In the genomic region with DNA sequence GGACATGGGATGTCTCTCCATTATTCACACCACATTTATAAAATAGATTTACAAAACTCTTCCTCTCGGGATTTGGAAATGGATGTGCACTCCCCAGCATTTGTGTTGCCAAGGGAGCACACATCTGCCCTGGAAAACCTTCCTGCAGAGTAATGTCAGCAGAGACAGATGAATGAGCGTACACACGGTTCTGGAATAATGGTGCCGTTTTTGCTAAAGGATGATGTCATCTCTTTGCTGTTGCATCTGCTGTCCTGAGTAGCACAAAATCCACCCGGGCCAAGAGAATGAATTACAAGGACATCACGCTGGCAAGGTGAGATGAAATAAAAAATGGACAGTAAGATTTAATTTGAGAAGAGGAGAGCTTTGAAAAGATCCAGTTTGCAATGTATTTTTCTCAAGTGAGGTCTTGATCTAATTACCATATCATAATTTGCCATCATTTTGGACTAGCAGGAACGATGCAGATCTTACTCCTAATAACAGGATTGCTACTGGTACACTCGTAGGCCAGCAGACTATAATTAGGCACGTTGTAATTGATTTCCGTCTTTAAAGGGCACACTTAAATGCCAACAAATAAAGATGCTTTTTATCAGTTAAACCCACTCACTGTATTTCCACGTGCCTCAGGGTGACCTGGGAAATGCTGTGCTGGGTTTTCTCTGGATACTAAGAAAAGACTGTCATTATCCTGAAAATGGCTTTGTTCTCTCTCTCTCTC, we compare ENCODE assay signal across 15 mouse cellular contexts. TPM values are rescaled to one million over a fixed set of nuclear protein-coding genes. Genes with fewer than 3 reads are reported as not detected.
DNase-seq lines count a peak whose midpoint lies in the region; ATAC-seq and TF ChIP-seq lines count a peak whose summit lies in the region.
"Had no signal": no experiment of that assay in that cellular context is flagged by ENCODE, and none has a peak within 500 bp of the region (broad histone marks: within the 10 kb centered on the region; RNA-seq: fewer than 3 reads in every experiment).

No protein-coding gene starts in this region.

- no peak overlapping the region for H3K4me3 ChIP-seq in forebrain, embryonic 12.5 days (replicated peaks)
- no peak overlapping the region for H3K4me3 ChIP-seq in hindbrain, embryonic 13.5 days
- H3K4me3 ChIP-seq in neural tube, embryonic 15.5 days (replicated peaks): no peak overlapping the region
- no peak overlapping the region for H3K4me3 ChIP-seq in intestine, postnatal 0 days (ENCODE audit: low read depth, low read length)
- H3K4me3 ChIP-seq: heart, embryonic 13.5 days; myocyte had no signal

- no peak overlapping the region for H3K9ac ChIP-seq in forebrain, embryonic 12.5 days
- H3K9ac ChIP-seq in hindbrain, embryonic 13.5 days: no peak overlapping the region
- no peak overlapping the region for H3K9ac ChIP-seq in neural tube, embryonic 15.5 days (replicated peaks)
- H3K9ac ChIP-seq in intestine, postnatal 0 days (ENCODE audit: low read depth, low read length): no peak overlapping the region
- H3K9ac ChIP-seq: heart, embryonic 13.5 days; liver, postnatal 0 days had no signal

- peak; percentile 27 to 55 for DNase-seq in left cerebral cortex, postnatal 14 days (ENCODE audit: low spot score in 2 of 2)
- no peak for DNase-seq in left cerebral cortex, postnatal 10 days (ENCODE audit: extremely low spot score in 1 of 2, low spot score in 2 of 2)
- no peak for DNase-seq in cerebellum, adult 9-11 months
- no peak for DNase-seq in lung, postnatal 36 days
- DNase-seq: adrenal gland, postnatal 25 days; gastrocnemius, postnatal 10 days; liver, postnatal 0 days; thymus, postnatal 36 days had no signal

- H3K4me2 ChIP-seq in forebrain, embryonic 12.5 days: no peak overlapping the region
- no peak overlapping the region for H3K4me2 ChIP-seq in hindbrain, embryonic 13.5 days
- no peak overlapping the region for H3K4me2 ChIP-seq in neural tube, embryonic 15.5 days
- H3K4me2 ChIP-seq in intestine, postnatal 0 days (replicated peaks; ENCODE audit: low read depth): no peak overlapping the region
- H3K4me2 ChIP-seq: heart, embryonic 13.5 days had no signal

- 0 out of 2 replicates have a peak overlapping the region, but pooled peaks have one; percentile 32 for H3K27ac ChIP-seq in forebrain, embryonic 12.5 days
- peak overlapping the region; percentile 63 for H3K27ac ChIP-seq in hindbrain, embryonic 13.5 days
- peak overlapping the region; percentile 60 for H3K27ac ChIP-seq in neural tube, embryonic 15.5 days (replicated peaks)
- H3K27ac ChIP-seq in intestine, postnatal 0 days (ENCODE audit: low read depth, low read length): no peak overlapping the region
- H3K27ac ChIP-seq: heart, embryonic 13.5 days had no signal

- TF ChIP-seq CTCF in intestine, postnatal 0 days (IDR thresholded peaks at IDR 0.05; ENCODE audit: low read depth): no peak

- no peaks in the 10 kb centered on the region for H3K9me3 ChIP-seq in forebrain, embryonic 12.5 days
- no peaks in the 10 kb centered on the region for H3K9me3 ChIP-seq in hindbrain, embryonic 13.5 days
- H3K9me3 ChIP-seq in neural tube, embryonic 15.5 days (replicated peaks): no peaks in the 10 kb centered on the region
- no peaks in the 10 kb centered on the region for H3K9me3 ChIP-seq in intestine, postnatal 0 days (ENCODE audit: control insufficient read depth)
- H3K9me3 ChIP-seq: heart, embryonic 13.5 days had no signal

- no peaks in the 10 kb centered on the region for H3K36me3 ChIP-seq in forebrain, embryonic 12.5 days (replicated peaks)
- no peaks in the 10 kb centered on the region for H3K36me3 ChIP-seq in hindbrain, embryonic 13.5 days
- H3K36me3 ChIP-seq in neural tube, embryonic 15.5 days: no peaks in the 10 kb centered on the region
- no peaks in the 10 kb centered on the region for H3K36me3 ChIP-seq in intestine, postnatal 0 days (ENCODE audit: control insufficient read depth, insufficient read depth)
- H3K36me3 ChIP-seq: heart, embryonic 13.5 days had no signal

- H3K27me3 ChIP-seq in forebrain, embryonic 12.5 days: no peaks in the 10 kb centered on the region
- no peaks in the 10 kb centered on the region for H3K27me3 ChIP-seq in hindbrain, embryonic 13.5 days
- no peaks in the 10 kb centered on the region for H3K27me3 ChIP-seq in neural tube, embryonic 15.5 days (replicated peaks)
- no peaks in the 10 kb centered on the region for H3K27me3 ChIP-seq in intestine, postnatal 0 days (replicated peaks; ENCODE audit: control insufficient read depth, insufficient read depth, low read length)
- H3K27me3 ChIP-seq: heart, embryonic 13.5 days had no signal

- peak; percentile 67 for ATAC-seq in forebrain, embryonic 12.5 days (ENCODE audit: low FRiP score)
- ATAC-seq in hindbrain, embryonic 13.5 days (ENCODE audit: low FRiP score): peak; percentile 62; the same call in 1 of the 2 replicates
- ATAC-seq in neural tube, embryonic 15.5 days (ENCODE audit: low FRiP score): peak; percentile 58; the same call in 1 of the 2 replicates
- no peak for ATAC-seq in intestine, postnatal 0 days
- ATAC-seq: CD4-positive, CD25-positive, alpha-beta regulatory T cell, adult 4 months; liver, postnatal 0 days had no signal

- 36% methylated on average over 11 of the region's 11 CpGs for WGBS in forebrain, embryonic 12.5 days
- 28% methylated on average over 11 of the region's 11 CpGs for WGBS in hindbrain, embryonic 13.5 days
- 19% methylated on average over 11 of the region's 11 CpGs for WGBS in neural tube, embryonic 15.5 days
- WGBS in intestine, postnatal 0 days: 60% methylated on average over 11 of the region's 11 CpGs

- H3K4me1 ChIP-seq in forebrain, embryonic 12.5 days: peaks cover 23% of the 10 kb centered on the region
- peaks cover 24% of the 10 kb centered on the region for H3K4me1 ChIP-seq in hindbrain, embryonic 13.5 days (replicated peaks)
- H3K4me1 ChIP-seq in neural tube, embryonic 15.5 days: peaks cover 17% of the 10 kb centered on the region
- no peaks in the 10 kb centered on the region for H3K4me1 ChIP-seq in intestine, postnatal 0 days (replicated peaks; ENCODE audit: control insufficient read depth, insufficient read depth, low read length)

- intact Hi-C loops in left cerebral cortex, postnatal 14 days (cut with DNase I): no loop called here
- intact Hi-C loops in left cerebral cortex, postnatal 10 days (cut with DNase I): no loop called here

RNA-seq across cellular contexts. Expression of a gene that starts 38.4 kb away (rescaled TPM):
- 10 to 100 TPM; 41.9 to 43.7 TPM for total RNA-seq in left cerebral cortex, postnatal 14 days (2021)
- 10 to 100 TPM; 40.1 to 42.8 TPM for total RNA-seq in left cerebral cortex, postnatal 10 days (2021)
- polyA plus RNA-seq in forebrain, embryonic 12.5 days (2016; fragmentation: Nextera tagmentation; extraction: Ambion mirVana): 44.5 and 47.1 TPM in 2 replicates
- 32.9 and 34.3 TPM in 2 replicates for polyA plus RNA-seq in hindbrain, embryonic 13.5 days (2015; fragmentation: Nextera tagmentation; extraction: Ambion mirVana)
- 34.1 and 38.6 TPM in 2 replicates for polyA plus RNA-seq in neural tube, embryonic 15.5 days (2015; fragmentation: Nextera tagmentation; extraction: Ambion mirVana)
- 52.9 and 55.7 TPM in 2 replicates for polyA plus RNA-seq in intestine, postnatal 0 days (2015; fragmentation: Nextera tagmentation; extraction: Ambion mirVana)

Comparison
In these comparisons a context has a peak if more than half of its experiments do, and no peak if none do; other contexts are left out.
1. DNase-seq: peak in left cerebral cortex, postnatal 14 days (2 of 2); none in left cerebral cortex, postnatal 10 days (0 of 2), cerebellum, adult 9-11 months (single experiment) and lung, postnatal 36 days (single experiment).